Mouse (Mus musculus): Measurements from ENCODE around the gene Tmem91.

DNA sequence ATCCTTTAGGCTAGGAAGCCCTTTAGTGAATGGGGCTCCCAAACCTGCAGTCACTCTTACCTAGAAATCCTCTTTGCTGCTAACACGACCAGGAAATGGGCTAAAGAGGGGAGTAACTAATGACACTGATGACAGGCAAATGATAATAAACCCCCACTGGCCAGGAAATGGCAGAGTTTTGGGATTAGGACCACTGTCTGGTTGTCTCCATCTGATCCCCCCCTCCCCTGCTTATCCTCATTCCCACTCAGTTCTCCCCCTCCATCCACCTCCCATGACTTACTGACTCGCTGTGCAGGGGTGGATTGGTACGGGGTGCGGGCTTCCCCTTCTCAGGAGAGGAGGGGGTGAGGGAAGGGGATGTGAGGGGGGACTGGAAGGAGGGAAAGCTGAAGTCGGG lies 15.1 kb upstream of the Tmem91 start:
- TF ChIP-seq POLR2A (IDR thresholded peaks at IDR 0.05; ENCODE audit: control insufficient read depth, extremely low read depth, insufficient read depth, low read length, poor library complexity) (no peak), CTCF (IDR thresholded peaks at IDR 0.05; ENCODE audit: borderline replicate concordance, control insufficient read depth, extremely low read depth, insufficient read depth, low read length, poor library complexity) (no peak)
